Mouse (Mus musculus) CD8-positive naive resting alpha-beta T cell, adult 2 months (primary cell): Measurements from ENCODE around the gene Cacnb4.

ENCODE experiments used
- DNase-seq, 2 experiments: peaks; one replicate each; pipeline ENCODE4 v3.0.0; 2022; ENCODE audit warnings: low read depth in 2 of 2, low spot score in 2 of 2

Cacnb4 gene

GRCm38 (mm10) chr2:52476801-52477549 is 199.7 kb downstream of the Cacnb4 start:
- DNase-seq, result no peak

- DNase-seq, result no peak
Observed at GRCm38 (mm10) chr2:52475854-52476253, 200.8 kb downstream of the Cacnb4 start.

- DNase-seq, result no peak
Observed at GRCm38 (mm10) chr2:52474570-52474969, 202.1 kb downstream of the Cacnb4 start.

- DNase-seq, result no peak
Observed at GRCm38 (mm10) chr2:52471545-52472291, 204.9 kb downstream of the Cacnb4 start.

- DNase-seq, result no peak
Observed at GRCm38 (mm10) chr2:52470044-52470560, 206.5 kb downstream of the Cacnb4 start.

GRCm38 (mm10) chr2:52467629-52468028 is 209.0 kb downstream of the Cacnb4 start:
- DNase-seq, result no peak

GRCm38 (mm10) chr2:52461206-52461967 is 215.2 kb downstream of the Cacnb4 start:
- DNase-seq, result no peak

- no peak for DNase-seq
Observed at GRCm38 (mm10) chr2:52455606-52456479, 220.8 kb downstream of the Cacnb4 start.

GRCm38 (mm10) chr2:52449818-52450217 is 226.8 kb downstream of the Cacnb4 start:
- DNase-seq, result no peak

GRCm38 (mm10) chr2:52448916-52449315 is 227.7 kb downstream of the Cacnb4 start:
- no peak for DNase-seq

- no peak for DNase-seq
Observed at GRCm38 (mm10) chr2:52446648-52447047, 230.0 kb downstream of the Cacnb4 start.

- no peak for DNase-seq
Observed at GRCm38 (mm10) chr2:52442125-52442524, 234.5 kb downstream of the Cacnb4 start.

GRCm38 (mm10) chr2:52440420-52441015 is 236.1 kb downstream of the Cacnb4 start:
- DNase-seq, result no peak

GRCm38 (mm10) chr2:52438437-52438836 is 238.2 kb downstream of the Cacnb4 start:
- DNase-seq, result no peak

- DNase-seq, result no peak
Observed at GRCm38 (mm10) chr2:52438013-52438412, 238.6 kb downstream of the Cacnb4 start.

GRCm38 (mm10) chr2:52435919-52436632 is 240.6 kb downstream of the Cacnb4 start:
- DNase-seq, result no peak

- DNase-seq, result no peak
Observed at GRCm38 (mm10) chr2:52433365-52433764, 243.3 kb downstream of the Cacnb4 start.

GRCm38 (mm10) chr2:52427383-52427782 is 249.2 kb downstream of the Cacnb4 start:
- no peak for DNase-seq

GRCm38 (mm10) chr2:52426041-52426440 is 250.6 kb downstream of the Cacnb4 start:
- DNase-seq, result no peak

GRCm38 (mm10) chr2:52425523-52425795 is 251.2 kb downstream of the Cacnb4 start:
- no peak for DNase-seq
